Mouse (Mus musculus) stomach, embryonic 15.5 days (tissue): ENCODE results near the gene Rhobtb1. TPM values are rescaled to one million over a fixed set of nuclear protein-coding genes. Genes with fewer than 3 reads are reported as not detected.

ENCODE experiments used
- ATAC-seq: fragments of 200-750 bp; cut with Nextera tagmentation; 2 replicates; pipeline ENCODE4 v1.8.0; 2017; ENCODE audit warnings: low read depth, moderate number of reproducible peaks, moderate TSS enrichment; ENCODE audit not compliant: insufficient read depth, low FRiP score
- H3K27ac ChIP-seq: fragments of 300-500 bp; sonication (generic); 2 replicates; pipeline ENCODE4 v1.5.1; 2015; ENCODE audit warnings: mild to moderate bottlenecking, inconsistent platforms
- H3K27me3 ChIP-seq: fragments of 300-500 bp; sonication (generic); replicated peaks from 2 replicates; pipeline ENCODE4 v1.6.1; 2015; ENCODE audit warnings: inconsistent platforms
- H3K36me3 ChIP-seq: fragments of 300-500 bp; sonication (generic); 2 replicates; pipeline ENCODE4 v1.6.1; 2015; ENCODE audit warnings: inconsistent platforms
- H3K4me1 ChIP-seq: fragments of 300-500 bp; sonication (generic); 2 replicates; pipeline ENCODE4 v1.6.1; 2015; ENCODE audit warnings: inconsistent platforms
- H3K4me2 ChIP-seq: fragments of 300-500 bp; sonication (generic); 2 replicates; pipeline ENCODE4 v1.6.1; 2015; ENCODE audit warnings: mild to moderate bottlenecking, inconsistent platforms
- H3K4me3 ChIP-seq: fragments of 300-500 bp; sonication (generic); replicated peaks from 2 replicates; pipeline ENCODE4 v1.5.1; 2015; ENCODE audit warnings: inconsistent platforms
- H3K9ac ChIP-seq: fragments of 300-500 bp; sonication (generic); 2 replicates; pipeline ENCODE4 v1.6.1; 2015; ENCODE audit warnings: inconsistent platforms
- H3K9me3 ChIP-seq: fragments of 300-500 bp; sonication (generic); 2 replicates; pipeline ENCODE4 v1.6.1; 2016; ENCODE audit warnings: inconsistent platforms
- WGBS: fragments of 180-500 bp; shearing (Covaris S2); methylation state at CpG from one replicate; pipeline ENCODE4 v1.1.7; 2015; 5-methylcytosine and 5-hydroxymethylcytosine counted together
- polyA plus RNA-seq: library from polyadenylated mRNA; unstranded; fragments of >200 nt; fragmentation: Nextera tagmentation; extraction: Ambion mirVana; gene quantifications from 2 replicates; pipeline ENCODE4 v1.2.1, GENCODE M21; 2015

Rhobtb1 gene
- polyA plus RNA-seq, 1 experiment from 2014 or later, result 33.0 TPM

- peak within 1 kb of the TSS; percentile 100 for H3K27ac ChIP-seq
- peak; percentile 91 for ATAC-seq
Observed at GRCm38 (mm10) chr10:69212542-69213440, 61.6 kb downstream of the Rhobtb1 start, which contains the start of gene A930033H14Rik. A930033H14Rik (minus strand) TSS chr10:69213098.

DNA sequence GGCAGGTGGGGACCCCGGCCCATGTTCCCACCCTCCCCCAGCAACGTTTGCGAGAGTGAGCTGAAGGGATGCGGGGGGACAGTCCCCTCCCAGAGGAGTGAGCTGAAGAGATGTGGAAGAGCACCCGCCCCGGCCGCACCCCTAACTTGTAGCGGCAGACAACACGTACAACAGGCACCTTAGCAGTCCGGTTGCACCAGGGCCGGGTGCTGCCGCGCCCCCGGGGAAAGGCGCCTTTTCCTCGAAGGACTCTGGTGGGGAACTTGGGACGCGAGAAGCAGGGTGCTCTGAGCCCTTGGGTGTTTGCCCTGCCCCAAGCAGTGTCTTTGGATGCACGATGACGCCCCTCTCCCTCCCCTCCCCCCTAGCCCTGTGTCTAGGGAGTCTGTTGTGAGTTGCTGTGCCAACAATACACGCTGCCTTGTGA lies 62.2 kb downstream of the Rhobtb1 start:
- WGBS, result 0% methylated on average over 21 of the region's 21 CpGs
- Histone ChIP-seq H3K27ac (peak overlapping the region; percentile 100), H3K9ac (peak overlapping the region; percentile 91), H3K9me3 (no peaks in the 10 kb centered on the region), H3K4me3 (peak overlapping the region; percentile 87), H3K36me3 (0 out of 2 replicates have a peak, but pooled peaks cover 6% of the 10 kb centered on the region), H3K27me3 (no peaks in the 10 kb centered on the region), H3K4me1 (peaks cover 17% of the 10 kb centered on the region), H3K4me2 (peak overlapping the region; percentile 82)
- ATAC-seq, result peak; percentile 44; the same call in 1 of the 2 replicates

More at GRCm38 (mm10) chr10:69212542-69213440, 61.6 kb downstream of the Rhobtb1 start, which contains the start of gene A930033H14Rik:
- peak within 1 kb of the TSS; percentile 82 for H3K4me2 ChIP-seq
- H3K4me3 ChIP-seq, result peak within 1 kb of the TSS; percentile 87
- WGBS, result under 1% methylated on average over 82 of the region's 84 CpGs
- peaks cover 17% of the 10 kb centered on the region for H3K4me1 ChIP-seq
- H3K9ac ChIP-seq, result peak within 1 kb of the TSS; percentile 91
- no peaks in the 10 kb centered on the region for H3K27me3 ChIP-seq
- 0 out of 2 replicates have a peak, but pooled peaks cover 6% of the 10 kb centered on the region for H3K36me3 ChIP-seq
- H3K9me3 ChIP-seq, result no peaks in the 10 kb centered on the region

DNA sequence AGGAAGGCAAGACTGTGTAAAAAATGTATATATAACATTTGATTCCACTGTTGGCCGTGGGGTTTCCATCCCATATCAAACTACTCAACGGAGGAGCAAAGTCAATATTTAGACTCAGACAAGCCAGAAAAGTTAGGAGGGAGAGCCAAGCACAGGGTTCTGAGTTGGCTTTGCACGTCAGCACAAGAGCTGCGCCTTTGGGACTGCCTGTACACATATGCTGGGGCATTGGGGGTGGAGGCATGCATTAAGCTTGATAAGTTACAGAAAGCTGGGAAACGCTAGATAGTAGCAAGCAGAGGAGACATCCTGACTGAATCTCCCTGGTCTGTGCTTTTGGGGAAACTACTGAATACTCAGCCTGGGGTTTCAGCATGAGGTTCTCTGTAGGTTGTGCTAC lies 62.8 kb downstream of the Rhobtb1 start:
- Histone ChIP-seq H3K4me3 (peak overlapping the region; percentile 87), H3K27ac (peak overlapping the region; percentile 100), H3K36me3 (0 out of 2 replicates have a peak, but pooled peaks cover 6% of the 10 kb centered on the region), H3K4me2 (peak overlapping the region; percentile 82), H3K9ac (peak overlapping the region; percentile 91; the same call in 1 of the 2 replicates), H3K27me3 (no peaks in the 10 kb centered on the region), H3K4me1 (peaks cover 17% of the 10 kb centered on the region), H3K9me3 (no peaks in the 10 kb centered on the region)
- 7% methylated on average over 5 of the region's 5 CpGs for WGBS
- no peak for ATAC-seq

- 0 out of 2 replicates have a peak, but pooled peaks cover 6% of the 10 kb centered on the region for H3K36me3 ChIP-seq
- peaks cover 10% of the 10 kb centered on the region for H3K4me1 ChIP-seq
- 87% methylated on average over 4 of the region's 4 CpGs for WGBS
Observed at GRCm38 (mm10) chr10:69217127-69217690, 66.0 kb downstream of the Rhobtb1 start.

DNA sequence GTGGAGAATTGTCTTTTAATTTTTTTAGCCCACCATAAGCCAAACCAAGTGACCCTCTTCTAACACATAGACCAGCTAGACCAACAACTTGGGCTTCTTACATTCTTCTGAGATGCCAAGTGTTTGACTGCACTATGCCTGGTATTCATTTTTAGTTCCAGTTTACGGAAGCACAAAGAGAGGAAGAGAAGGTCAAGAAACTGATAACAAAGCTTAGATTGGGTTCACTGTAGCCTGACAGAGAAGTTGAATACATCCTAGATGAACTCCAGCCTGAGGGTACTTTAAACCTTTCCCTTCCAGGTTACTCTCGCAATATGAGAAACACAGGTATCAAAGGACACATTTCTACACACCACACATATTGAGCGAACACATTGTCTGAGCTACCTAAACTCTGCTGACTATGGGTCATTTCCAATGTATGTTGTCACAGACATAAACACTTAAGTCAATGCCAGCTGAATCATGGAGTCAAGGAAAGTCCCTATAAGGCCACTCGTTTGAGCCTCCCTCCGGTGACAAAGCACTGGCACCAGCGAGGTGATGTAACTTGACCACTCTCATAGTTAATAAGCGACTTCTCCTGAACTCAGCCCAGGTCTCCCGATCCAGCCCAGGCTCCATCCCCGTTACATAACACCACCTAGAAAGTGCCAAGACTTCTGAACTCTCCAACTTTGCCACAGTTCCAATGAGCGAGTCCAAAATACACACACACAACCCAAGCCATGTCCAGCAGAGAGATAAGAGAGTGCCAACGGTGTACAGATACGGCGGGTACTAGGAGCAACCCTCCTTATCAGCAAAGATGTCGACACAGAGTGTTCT lies 67.4 kb downstream of the Rhobtb1 start:
- no peaks in the 10 kb centered on the region for H3K27me3 ChIP-seq
- WGBS, result 79% methylated on average over 14 of the region's 14 CpGs
- H3K27ac ChIP-seq, result no peak overlapping the region
- H3K4me3 ChIP-seq, result no peak overlapping the region
- no peak overlapping the region for H3K4me2 ChIP-seq
- 0 out of 2 replicates have a peak, but pooled peaks cover 6% of the 10 kb centered on the region for H3K36me3 ChIP-seq
- no peaks in the 10 kb centered on the region for H3K9me3 ChIP-seq
- no peak overlapping the region for H3K9ac ChIP-seq
- peaks cover 9% of the 10 kb centered on the region for H3K4me1 ChIP-seq
- ATAC-seq, result no peak

More at GRCm38 (mm10) chr10:69217127-69217690, 66.0 kb downstream of the Rhobtb1 start:
- Histone ChIP-seq H3K9ac (no peak overlapping the region), H3K9me3 (no peaks in the 10 kb centered on the region), H3K4me2 (no peak overlapping the region), H3K27me3 (no peaks in the 10 kb centered on the region), H3K27ac (no peak overlapping the region), H3K4me3 (no peak overlapping the region)
- ATAC-seq, result no peak

GRCm38 (mm10) chr10:69219289-69219626 lies 68.0 kb downstream of the Rhobtb1 start:
- no peak for ATAC-seq
- Histone ChIP-seq H3K36me3 (0 out of 2 replicates have a peak, but pooled peaks cover 6% of the 10 kb centered on the region), H3K9me3 (no peaks in the 10 kb centered on the region), H3K27me3 (no peaks in the 10 kb centered on the region), H3K4me3 (no peak overlapping the region), H3K27ac (no peak overlapping the region), H3K9ac (no peak overlapping the region), H3K4me1 (peaks cover 3% of the 10 kb centered on the region), H3K4me2 (no peak overlapping the region)
- 94% methylated on average over 2 of the region's 2 CpGs for WGBS

- Histone ChIP-seq H3K27me3 (no peaks in the 10 kb centered on the region), H3K36me3 (0 out of 2 replicates have a peak, but pooled peaks cover 6% of the 10 kb centered on the region), H3K4me2 (no peak overlapping the region), H3K4me3 (no peak overlapping the region), H3K9me3 (no peaks in the 10 kb centered on the region), H3K27ac (no peak overlapping the region), H3K9ac (no peak overlapping the region), H3K4me1 (no peaks in the 10 kb centered on the region)
- ATAC-seq, result no peak
- WGBS, result 73% methylated on average over 6 of the region's 6 CpGs
Observed at GRCm38 (mm10) chr10:69220296-69220695, 69.1 kb downstream of the Rhobtb1 start.

- no peaks in the 10 kb centered on the region for H3K9me3 ChIP-seq
- no peaks in the 10 kb centered on the region for H3K27me3 ChIP-seq
- ATAC-seq, result no peak
- H3K4me1 ChIP-seq, result no peaks in the 10 kb centered on the region
- 0 out of 2 replicates have a peak, but pooled peaks cover 6% of the 10 kb centered on the region for H3K36me3 ChIP-seq
- H3K9ac ChIP-seq, result no peak overlapping the region
- 88% methylated on average over 9 of the region's 9 CpGs for WGBS
- H3K27ac ChIP-seq, result no peak overlapping the region
- no peak overlapping the region for H3K4me2 ChIP-seq
- no peak overlapping the region for H3K4me3 ChIP-seq
Observed at GRCm38 (mm10) chr10:69221148-69221547, 69.9 kb downstream of the Rhobtb1 start.

DNA sequence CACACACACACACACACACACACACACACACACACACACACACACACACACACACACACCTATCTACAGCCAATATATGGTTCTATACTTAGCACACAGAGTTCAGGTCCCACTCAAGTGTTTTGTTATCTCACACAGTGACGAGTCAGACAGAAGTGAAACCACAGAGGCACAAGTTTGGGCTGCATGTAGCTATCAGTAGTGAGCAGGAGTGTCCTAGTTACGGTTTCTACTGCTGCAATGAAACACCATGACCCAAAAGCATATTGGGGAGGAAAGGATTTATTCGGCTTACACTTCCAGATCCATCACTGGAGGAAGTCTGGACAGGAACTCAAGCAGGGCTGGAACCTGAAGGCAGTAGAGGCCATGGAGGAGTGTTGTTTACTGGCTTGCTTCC lies 70.7 kb downstream of the Rhobtb1 start:
- no peaks in the 10 kb centered on the region for H3K36me3 ChIP-seq
- no peak overlapping the region for H3K4me2 ChIP-seq

DNA sequence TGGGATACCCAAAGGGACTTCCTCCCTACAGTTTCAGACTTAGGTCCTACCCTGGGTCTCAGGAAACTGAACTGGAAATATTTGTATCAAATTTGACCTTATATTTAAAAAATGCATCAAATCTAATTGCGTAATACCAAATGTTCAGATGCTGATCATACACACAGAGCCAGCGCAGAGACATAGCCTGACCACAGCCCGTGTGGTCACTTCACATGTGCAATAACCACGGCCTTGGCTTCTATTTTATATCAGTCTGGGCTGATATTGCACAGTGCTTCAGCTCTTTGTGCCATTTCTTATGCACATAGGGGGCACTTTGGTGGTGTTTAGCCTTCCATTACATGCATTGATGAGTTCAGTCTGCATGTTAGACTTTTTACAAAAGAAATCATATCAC lies 72.0 kb downstream of the Rhobtb1 start:
- WGBS, result 93% methylated on average over 4 of the region's 4 CpGs
- Histone ChIP-seq H3K4me2 (no peak overlapping the region), H3K4me3 (no peak overlapping the region), H3K9me3 (no peaks in the 10 kb centered on the region), H3K36me3 (no peaks in the 10 kb centered on the region), H3K27ac (no peak overlapping the region), H3K4me1 (no peaks in the 10 kb centered on the region), H3K27me3 (no peaks in the 10 kb centered on the region), H3K9ac (no peak overlapping the region)
- ATAC-seq, result no peak

More for the DNA sequence above, 70.7 kb downstream of the Rhobtb1 start:
- Histone ChIP-seq H3K4me1 (no peaks in the 10 kb centered on the region), H3K9ac (no peak overlapping the region), H3K27ac (no peak overlapping the region), H3K9me3 (no peaks in the 10 kb centered on the region), H3K4me3 (no peak overlapping the region), H3K27me3 (no peaks in the 10 kb centered on the region)
- 77% methylated on average over 3 of the region's 3 CpGs for WGBS
- ATAC-seq, result no peak

DNA sequence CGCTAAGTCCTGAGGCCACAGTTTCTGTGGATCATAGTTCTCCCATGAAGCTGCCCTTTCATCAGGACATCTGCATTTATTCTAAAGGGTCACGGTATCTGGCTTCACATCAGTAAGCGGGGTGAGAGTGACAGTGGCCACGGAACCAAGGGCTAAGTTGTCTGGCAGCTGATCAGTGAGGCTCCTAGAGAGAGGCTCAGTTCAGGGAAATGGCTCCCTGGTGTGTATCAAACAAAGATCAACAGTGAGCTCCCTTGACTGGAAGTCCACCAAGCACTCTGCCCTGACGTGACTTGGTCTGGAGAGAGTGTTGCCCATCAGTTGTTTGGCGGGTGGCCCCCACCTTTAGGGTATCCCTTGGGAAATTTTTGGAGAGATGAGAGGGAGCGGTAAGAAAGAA lies 73.0 kb downstream of the Rhobtb1 start:
- Histone ChIP-seq H3K27ac (no peak overlapping the region; the same call in 1 of the 2 replicates), H3K4me1 (no peaks in the 10 kb centered on the region), H3K9me3 (no peaks in the 10 kb centered on the region), H3K4me2 (no peak overlapping the region), H3K36me3 (peaks cover 2% of the 10 kb centered on the region; the same call in 1 of the 2 replicates), H3K9ac (no peak overlapping the region), H3K4me3 (no peak overlapping the region), H3K27me3 (no peaks in the 10 kb centered on the region)
- WGBS, result 78% methylated on average over 7 of the region's 7 CpGs
- ATAC-seq, result no peak
